Mouse (Mus musculus) CH12.LX (cell line): ENCODE measurements around the gene Aqp5. TPM values are rescaled to one million over a fixed set of nuclear protein-coding genes. Genes with fewer than 3 reads are reported as not detected.

Experiments used
- DNase-seq: peaks from one replicate; pipeline ENCODE4 v3.0.0-alpha.2; 2013; ENCODE audit errors: extremely low read depth
- H3K27ac ChIP-seq: 2 replicates; pipeline ENCODE4 v1.5.1; 2012; ENCODE audit warnings: low read depth, mild to moderate bottlenecking, control low read depth, moderate library complexity; ENCODE audit not compliant: insufficient read depth
- H3K27me3 ChIP-seq: replicated peaks from 2 replicates; pipeline ENCODE3; 2012; ENCODE audit warnings: inconsistent platforms
- H3K36me3 ChIP-seq, 2 experiments: replicated peaks in 1 of 2; 2 replicates each; pipeline versions ENCODE3 to v1.6.1; 2012; ENCODE audit warnings: inconsistent platforms in 1 of 2, low read length in 1 of 2, mild to moderate bottlenecking in 1 of 2, mixed read lengths in 1 of 2, moderate library complexity in 1 of 2; ENCODE audit not compliant: control insufficient read depth in 1 of 2, insufficient read depth in 1 of 2
- H3K4me1 ChIP-seq, 2 experiments: 2 replicates each; pipeline ENCODE4 v1.6.1; 2012; ENCODE audit warnings: inconsistent platforms in 1 of 2, moderate library complexity in 1 of 2; ENCODE audit not compliant: insufficient read depth in 2 of 2, control insufficient read depth in 1 of 2
- H3K4me2 ChIP-seq: 2 replicates; pipeline ENCODE4 v1.6.1; 2012; ENCODE audit warnings: low read depth, mild to moderate bottlenecking, control low read depth; ENCODE audit not compliant: poor library complexity, insufficient read depth, severe bottlenecking
- H3K4me3 ChIP-seq, 3 experiments: fragments of 150-350 bp in 1 of 3; sonication (generic) in 1 of 3; replicated peaks in 1 of 3; 2 replicates each; pipeline versions ENCODE3 to v1.5.1; 2011 to 2012; ENCODE audit warnings: low read depth in 2 of 3, low read length in 2 of 3, mild to moderate bottlenecking in 2 of 3, moderate library complexity in 2 of 3, control low read depth in 1 of 3, improper control_type of control experiment in 1 of 3, inconsistent platforms in 1 of 3, mixed read lengths in 1 of 3; ENCODE audit not compliant: poor library complexity in 1 of 3
- H3K79me2 ChIP-seq: replicated peaks from 2 replicates; pipeline ENCODE4 v1.6.1; 2012; ENCODE audit warnings: mild to moderate bottlenecking, moderate library complexity; ENCODE audit not compliant: control insufficient read depth, poor library complexity, insufficient read depth, severe bottlenecking; ENCODE audit errors: extremely low read depth
- H3K9ac ChIP-seq: 2 replicates; pipeline ENCODE4 v1.6.1; 2012; ENCODE audit warnings: low read depth, mild to moderate bottlenecking, control low read depth, moderate library complexity; ENCODE audit not compliant: insufficient read depth
- H3K9me3 ChIP-seq: replicated peaks from 2 replicates; pipeline ENCODE3; 2012; ENCODE audit warnings: low read length, inconsistent platforms, mixed read lengths
- BHLHE40 ChIP-seq: IDR thresholded peaks from 2 replicates; pipeline ENCODE4 v1.6.1; 2011; ENCODE audit warnings: mild to moderate bottlenecking, low read depth, low read length, improper control_type of control experiment
- CHD1 ChIP-seq: IDR thresholded peaks from 2 replicates; pipeline ENCODE4 v1.6.1; 2012; ENCODE audit warnings: low read depth, low read length, improper control_type of control experiment, inconsistent platforms
- CHD2 ChIP-seq: IDR thresholded peaks from 2 replicates; pipeline ENCODE4 v1.6.1; 2011; ENCODE audit warnings: low read length, improper control_type of control experiment
- E2F4 ChIP-seq: IDR thresholded peaks from 2 replicates; pipeline ENCODE4 v1.6.1; 2011; ENCODE audit warnings: low read depth, low read length, improper control_type of control experiment; ENCODE audit not compliant: insufficient replicate concordance
- EP300 ChIP-seq: IDR thresholded peaks from 2 replicates; pipeline ENCODE4 v1.6.1; 2011; ENCODE audit warnings: low read length, improper control_type of control experiment
- ETS1 ChIP-seq: conservative IDR thresholded peaks from 2 replicates; pipeline ENCODE4 v1.6.1; 2012; ENCODE audit warnings: low read depth, mild to moderate bottlenecking, inconsistent platforms, low read length, improper control_type of control experiment, moderate library complexity
- IRF4 ChIP-seq: IDR thresholded peaks from 2 replicates; pipeline ENCODE4 v1.6.1; 2014; ENCODE audit warnings: low read depth, mild to moderate bottlenecking, inconsistent platforms, low read length, improper control_type of control experiment
- KAT2A ChIP-seq: IDR thresholded peaks from 2 replicates; pipeline ENCODE4 v1.6.1; 2012; ENCODE audit warnings: low read length, improper control_type of control experiment, inconsistent platforms; ENCODE audit not compliant: insufficient replicate concordance
- MAX ChIP-seq: IDR thresholded peaks from 2 replicates; pipeline ENCODE4 v1.6.1; 2011; ENCODE audit warnings: low read length, improper control_type of control experiment
- MEF2A ChIP-seq: IDR thresholded peaks from 2 replicates; pipeline ENCODE4 v1.6.1; 2014; ENCODE audit warnings: low read depth, mild to moderate bottlenecking, inconsistent platforms, low read length, improper control_type of control experiment, borderline replicate concordance
- MXI1 ChIP-seq: IDR thresholded peaks from 2 replicates; pipeline ENCODE4 v1.6.1; 2011; ENCODE audit warnings: mild to moderate bottlenecking, low read depth, low read length, improper control_type of control experiment
- MYC ChIP-seq: IDR thresholded peaks from 2 replicates; pipeline ENCODE4 v1.6.1; 2011; ENCODE audit warnings: low read depth, mild to moderate bottlenecking, improper control_type of control experiment, low read length
- NRF1 ChIP-seq: IDR thresholded peaks from 2 replicates; pipeline ENCODE4 v1.6.1; 2014; ENCODE audit warnings: low read depth, mild to moderate bottlenecking, inconsistent platforms, low read length, improper control_type of control experiment, moderate library complexity
- PAX5 ChIP-seq: IDR thresholded peaks from 2 replicates; pipeline ENCODE4 v1.6.1; 2012; ENCODE audit warnings: low read length, inconsistent platforms, mixed read lengths
- POLR2AphosphoS2 ChIP-seq: IDR thresholded peaks from 2 replicates; pipeline ENCODE4 v1.6.1; 2011; ENCODE audit warnings: low read depth, low read length, improper control_type of control experiment
- RAD21 ChIP-seq: IDR thresholded peaks from 2 replicates; pipeline ENCODE4 v1.6.1; 2011; ENCODE audit warnings: low read depth, mild to moderate bottlenecking, low read length, improper control_type of control experiment, moderate library complexity
- RCOR1 ChIP-seq: conservative IDR thresholded peaks from 2 replicates; pipeline ENCODE4 v1.6.1; 2012; ENCODE audit warnings: low read depth, mild to moderate bottlenecking, inconsistent platforms, low read length, improper control_type of control experiment
- SIN3A ChIP-seq: IDR thresholded peaks from 2 replicates; pipeline ENCODE4 v1.6.1; 2012; ENCODE audit warnings: low read length, improper control_type of control experiment, inconsistent platforms
- SMC3 ChIP-seq: IDR thresholded peaks from 2 replicates; pipeline ENCODE4 v1.6.1; 2011; ENCODE audit warnings: low read depth, low read length, improper control_type of control experiment
- TBP ChIP-seq: conservative IDR thresholded peaks from 2 replicates; pipeline ENCODE4 v1.6.1; 2011; ENCODE audit warnings: low read depth, low read length, improper control_type of control experiment
- TCF12 ChIP-seq: IDR thresholded peaks from 2 replicates; pipeline ENCODE4 v1.6.1; 2014; ENCODE audit warnings: low read depth, mild to moderate bottlenecking, inconsistent platforms, low read length, improper control_type of control experiment
- UBTF ChIP-seq: IDR thresholded peaks from 2 replicates; pipeline ENCODE4 v1.6.1; 2012; ENCODE audit warnings: low read depth, mild to moderate bottlenecking, inconsistent platforms, low read length, improper control_type of control experiment, moderate library complexity
- USF1 ChIP-seq: IDR thresholded peaks from 2 replicates; pipeline ENCODE4 v1.6.1; 2014; ENCODE audit warnings: low read depth, mild to moderate bottlenecking, inconsistent platforms, low read length, improper control_type of control experiment
- ZKSCAN1 ChIP-seq: IDR thresholded peaks from 2 replicates; pipeline ENCODE4 v1.6.1; 2012; ENCODE audit warnings: low read depth, inconsistent platforms, low read length, improper control_type of control experiment, borderline replicate concordance
- ZMIZ1 ChIP-seq: IDR thresholded peaks from 2 replicates; pipeline ENCODE4 v1.6.1; 2012; ENCODE audit warnings: low read depth, mild to moderate bottlenecking, inconsistent platforms, low read length, improper control_type of control experiment
- dilution Hi-C: fragments of 300-500 bp; cut with MboI; formaldehyde crosslinking; loops from 2 replicates; pipeline ENCODE4 v1.14.3; 2020; ENCODE audit warnings: low sequenced_read_pairs; ENCODE audit not compliant: extremely low pct_unique_long_range_greater_than_20kb, extremely low pct_ligation_motif_present
- in situ Hi-C: fragments of 300-500 bp; cut with MboI; formaldehyde crosslinking; loops from 3 replicates; pipeline ENCODE4 v1.14.3; 2019; ENCODE audit warnings: low sequenced_read_pairs, low pct_ligation_motif_present, low pct_unique_long_range_greater_than_20kb, mixed read lengths
- polyA plus RNA-seq: library from polyadenylated mRNA; unstranded; fragments of >175 nt; gene quantifications from 2 replicates; pipeline ENCODE4 v1.2.1, GENCODE M21; 2012; ENCODE audit warnings: low read depth; ENCODE audit not compliant: insufficient read length
- total RNA-seq, 2 experiments: library from RNA; depleted of rRNA; stranded (reverse); fragments of 300-350 nt in 1 of 2; fragments of >200 nt in 1 of 2; gene quantifications; 2 replicates each; pipeline ENCODE4 v1.2.3; 2012 to 2014

Gene Aqp5
- total and polyA plus RNA-seq, 3 experiments, result not detected

- no peak overlapping the region for H3K9ac ChIP-seq
- H3K4me1 ChIP-seq, result peaks cover 0 to 3% of the 10 kb centered on the region in 2 experiments; a peak in 1 of 4 replicates
- no peaks in the 10 kb centered on the region for H3K9me3 ChIP-seq
- H3K36me3 ChIP-seq, result no peaks in the 10 kb centered on the region
- no peaks in the 10 kb centered on the region for H3K79me2 ChIP-seq
- H3K4me2 ChIP-seq, result no peak overlapping the region
- no peak for DNase-seq
- no peak overlapping the region for H3K27ac ChIP-seq
- dilution Hi-C loops, result no loop called here
- no peak for TF ChIP-seq TBP
- TF ChIP-seq ZKSCAN1, result no peak
- no peak for TF ChIP-seq E2F4
- TF ChIP-seq MAX, result no peak
- TF ChIP-seq USF1, result no peak
- no peak for TF ChIP-seq TCF12
- no peak for TF ChIP-seq POLR2AphosphoS2
- TF ChIP-seq ETS1, result no peak
- no peak for TF ChIP-seq CHD2
- TF ChIP-seq MYC, result no peak
- TF ChIP-seq BHLHE40, result no peak
- TF ChIP-seq IRF4, result no peak
- TF ChIP-seq MEF2A, result no peak
- TF ChIP-seq PAX5, result no peak
- TF ChIP-seq UBTF, result no peak
- TF ChIP-seq MXI1, result no peak
- no peak for TF ChIP-seq KAT2A
- TF ChIP-seq, all 38 proteins: peak for 0
- Histone ChIP-seq H3K4me3 (no peak overlapping the region), H3K27me3 (peaks cover 75% of the 10 kb centered on the region)
- in situ Hi-C loops, result no loop called here
These were observed 44.0 kb upstream of the Aqp5 start for GRCm38 (mm10) chr15:99546596-99546995.

DNA sequence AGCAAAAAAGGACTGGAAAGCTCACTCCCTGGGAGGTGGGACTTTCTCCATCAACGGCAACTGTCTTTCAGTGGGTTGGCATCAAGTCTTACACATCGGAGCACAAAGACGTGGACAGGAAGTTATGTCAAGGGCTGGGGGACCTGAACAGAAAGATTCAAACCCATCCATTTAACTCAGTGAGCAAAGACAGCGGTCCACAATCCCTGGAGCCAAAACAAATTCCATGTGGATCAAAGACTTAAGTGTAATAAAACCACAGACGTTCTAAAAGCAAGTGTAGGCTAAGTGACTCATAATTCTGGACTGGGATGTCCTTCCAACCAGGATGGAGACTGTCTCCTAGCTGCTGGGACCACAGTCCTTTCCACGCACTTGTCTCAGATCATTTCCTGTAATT lies 42.9 kb upstream of the Aqp5 start:
- no peak overlapping the region for H3K27ac ChIP-seq
- peaks cover 70% of the 10 kb centered on the region for H3K27me3 ChIP-seq

More for the DNA sequence above, 42.9 kb upstream of the Aqp5 start:
- peaks cover 0 to 3% of the 10 kb centered on the region in 2 experiments; a peak in 1 of 4 replicates for H3K4me1 ChIP-seq
- no peak overlapping the region for H3K4me3 ChIP-seq
- no peak overlapping the region for H3K4me2 ChIP-seq
- in situ Hi-C loops, result no loop called here
- dilution Hi-C loops, result no loop called here
- H3K36me3 ChIP-seq, result no peaks in the 10 kb centered on the region
- no peak for TF ChIP-seq EP300
- TF ChIP-seq RAD21, result no peak
- TF ChIP-seq MYC, result no peak
- TF ChIP-seq TBP, result no peak
- TF ChIP-seq SMC3, result no peak
- no peak for TF ChIP-seq POLR2AphosphoS2
- TF ChIP-seq NRF1, result no peak
- no peak for TF ChIP-seq CHD1
- no peak for TF ChIP-seq USF1
- no peak for TF ChIP-seq RCOR1
- TF ChIP-seq CHD2, result no peak
- TF ChIP-seq BHLHE40, result no peak
- no peak for TF ChIP-seq SIN3A
- no peak for TF ChIP-seq ZMIZ1
- TF ChIP-seq MEF2A, result no peak
- no peak for DNase-seq
- no peaks in the 10 kb centered on the region for H3K9me3 ChIP-seq
- no peak overlapping the region for H3K9ac ChIP-seq
- no peaks in the 10 kb centered on the region for H3K79me2 ChIP-seq
